Mouse (Mus musculus) testis, adult 2 months (tissue): ENCODE measurements at regions not wholly inside any gene's neighbourhood (a gene's known extent, or its start where the extent isn't known, plus 50 kb on each side); places are given as distances from the start of the nearest gene placed in this dataset.

Experiments
- H3K27ac ChIP-seq: fragments of 200-500 bp; 2 replicates; pipeline ENCODE4 v1.5.1; 2012; ENCODE audit warnings: low read depth, low read length; ENCODE audit not compliant: control insufficient read depth, insufficient read depth
- H3K27me3 ChIP-seq: fragments of 200-500 bp; 2 replicates; pipeline ENCODE4 v1.6.1; 2012; ENCODE audit warnings: mild to moderate bottlenecking, low read length, moderate library complexity; ENCODE audit not compliant: control insufficient read depth, insufficient read depth
- H3K36me3 ChIP-seq: fragments of 200-500 bp; 2 replicates; pipeline ENCODE4 v1.6.1; 2012; ENCODE audit warnings: mild to moderate bottlenecking, low read length; ENCODE audit not compliant: control insufficient read depth, insufficient read depth
- H3K4me1 ChIP-seq: fragments of 200-500 bp; 2 replicates; pipeline ENCODE4 v1.6.1; 2012; ENCODE audit warnings: low read length; ENCODE audit not compliant: control insufficient read depth, insufficient read depth
- H3K4me3 ChIP-seq: fragments of 200-500 bp; 2 replicates; pipeline ENCODE4 v1.5.1; 2012; ENCODE audit warnings: low read depth, mild to moderate bottlenecking, low read length, moderate library complexity, mixed read lengths; ENCODE audit not compliant: control insufficient read depth
- CTCF ChIP-seq: fragments of 200-500 bp; IDR thresholded peaks from 2 replicates; pipeline ENCODE4 v1.5.1; 2012; ENCODE audit warnings: low read depth, mild to moderate bottlenecking, inconsistent platforms, low read length, moderate library complexity; ENCODE audit not compliant: control insufficient read depth, insufficient read depth, insufficient replicate concordance
- POLR2A ChIP-seq: fragments of 200-500 bp; IDR thresholded peaks from 2 replicates; pipeline ENCODE4 v1.6.1; 2012; ENCODE audit warnings: low read depth, mild to moderate bottlenecking, inconsistent platforms, low read length, moderate library complexity; ENCODE audit not compliant: control insufficient read depth

DNA sequence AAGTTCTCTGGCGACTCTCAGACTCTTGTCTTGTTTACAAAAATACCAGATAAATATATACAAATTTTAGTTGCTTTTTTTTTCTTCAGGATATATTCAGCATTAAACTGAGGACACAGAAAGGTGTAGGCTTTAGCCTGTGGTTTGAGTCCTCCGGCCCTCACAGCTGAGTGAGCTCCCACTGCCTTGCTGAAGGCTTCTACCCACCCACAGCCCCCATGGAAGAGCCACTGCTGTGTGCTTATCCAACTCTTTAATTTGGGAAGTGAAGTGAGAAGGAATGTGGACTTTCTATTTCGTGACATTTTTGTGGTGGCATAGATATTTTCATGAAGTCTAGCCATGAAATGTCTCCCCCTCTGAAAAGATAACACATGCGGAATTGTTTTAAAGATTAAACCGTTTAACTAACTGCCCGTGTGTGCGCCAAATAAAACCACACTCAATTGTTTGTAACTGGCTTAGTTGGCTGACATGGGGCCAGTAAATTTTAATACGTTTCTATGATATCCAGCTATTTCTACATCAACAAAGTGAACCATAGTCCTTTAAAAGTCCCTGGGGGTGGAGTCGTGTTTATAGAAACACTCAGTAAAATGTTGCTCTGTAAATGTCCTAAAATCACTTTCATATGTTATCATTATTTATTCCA is 174.1 kb downstream of the Slc38a4 start:
- H3K4me3 ChIP-seq, result no peak overlapping the region
- H3K36me3 ChIP-seq, result no peaks in the 10 kb centered on the region
- no peaks in the 10 kb centered on the region for H3K27me3 ChIP-seq
- TF ChIP-seq CTCF (no peak), POLR2A (no peak)
- H3K27ac ChIP-seq, result no peak overlapping the region
- H3K4me1 ChIP-seq, result no peaks in the 10 kb centered on the region

DNA sequence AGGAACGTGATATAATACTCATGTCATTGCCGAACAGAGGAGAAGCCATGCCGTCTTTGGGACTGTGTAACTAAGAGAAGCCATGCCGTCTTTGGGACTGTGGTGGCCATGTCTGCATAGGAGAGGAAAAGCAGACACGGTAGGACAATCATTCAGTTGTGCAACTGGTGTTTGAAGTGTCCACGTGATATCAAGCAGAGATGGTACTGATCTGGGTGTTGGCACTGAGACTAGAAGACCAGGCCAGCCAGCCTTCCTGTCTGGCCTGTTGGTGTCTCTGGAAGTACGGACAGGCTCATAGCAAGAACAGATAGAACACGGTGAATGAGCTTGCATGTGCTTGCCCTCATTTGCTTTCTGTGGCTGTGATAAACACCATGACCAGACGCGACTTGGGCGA is 175.7 kb downstream of the Slc38a4 start:
- TF ChIP-seq CTCF, result no peak
- TF ChIP-seq POLR2A, result no peak
- no peak overlapping the region for H3K27ac ChIP-seq
- no peaks in the 10 kb centered on the region for H3K36me3 ChIP-seq
- no peaks in the 10 kb centered on the region for H3K27me3 ChIP-seq
- no peaks in the 10 kb centered on the region for H3K4me1 ChIP-seq
- H3K4me3 ChIP-seq, result no peak overlapping the region

DNA sequence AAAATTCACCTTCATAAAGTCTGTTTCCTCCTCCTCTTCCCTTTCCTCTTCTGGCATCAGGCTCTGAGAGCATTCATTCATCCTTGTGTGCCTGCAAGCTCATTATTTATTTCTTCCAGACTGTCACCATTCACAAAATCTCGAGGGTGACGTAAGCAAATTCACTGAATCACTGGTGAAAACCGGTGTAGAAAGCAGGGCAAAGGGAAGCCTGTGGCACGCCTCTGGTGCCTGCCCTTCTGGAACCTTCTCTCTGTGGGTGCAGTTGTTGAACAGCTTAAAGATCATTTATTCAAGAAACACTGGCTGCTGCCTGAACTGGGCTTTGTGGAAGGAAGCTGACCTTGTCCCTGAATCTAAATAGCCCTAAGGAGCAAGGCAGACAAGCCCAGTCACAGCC is 177.0 kb downstream of the Slc38a4 start:
- TF ChIP-seq CTCF (no peak), POLR2A (no peak)
- Histone ChIP-seq H3K27ac (no peak overlapping the region), H3K27me3 (no peaks in the 10 kb centered on the region), H3K4me1 (no peaks in the 10 kb centered on the region), H3K36me3 (no peaks in the 10 kb centered on the region), H3K4me3 (no peak overlapping the region)

DNA sequence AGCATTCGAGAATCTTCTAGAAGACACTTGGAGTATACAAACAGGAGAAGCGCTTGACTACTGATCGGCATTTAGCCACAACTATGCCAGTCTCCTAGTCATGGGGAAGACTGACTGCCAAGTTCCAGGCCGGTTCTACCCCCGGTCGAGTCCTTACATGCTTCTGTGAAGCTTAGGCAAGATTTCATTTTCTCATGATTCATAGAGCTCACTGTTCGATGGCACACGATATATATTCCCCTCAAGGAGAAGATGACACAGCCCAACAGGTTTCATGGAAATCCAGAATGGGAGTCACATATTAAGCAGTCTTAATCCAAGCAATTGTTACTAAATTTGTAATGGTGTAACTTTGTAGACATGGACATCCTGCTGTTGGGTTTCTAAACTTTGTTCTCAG is 177.8 kb downstream of the Slc38a4 start:
- Histone ChIP-seq H3K4me3 (no peak overlapping the region), H3K27ac (no peak overlapping the region), H3K4me1 (no peaks in the 10 kb centered on the region), H3K27me3 (no peaks in the 10 kb centered on the region), H3K36me3 (no peaks in the 10 kb centered on the region)
- TF ChIP-seq CTCF (no peak), POLR2A (no peak)

DNA sequence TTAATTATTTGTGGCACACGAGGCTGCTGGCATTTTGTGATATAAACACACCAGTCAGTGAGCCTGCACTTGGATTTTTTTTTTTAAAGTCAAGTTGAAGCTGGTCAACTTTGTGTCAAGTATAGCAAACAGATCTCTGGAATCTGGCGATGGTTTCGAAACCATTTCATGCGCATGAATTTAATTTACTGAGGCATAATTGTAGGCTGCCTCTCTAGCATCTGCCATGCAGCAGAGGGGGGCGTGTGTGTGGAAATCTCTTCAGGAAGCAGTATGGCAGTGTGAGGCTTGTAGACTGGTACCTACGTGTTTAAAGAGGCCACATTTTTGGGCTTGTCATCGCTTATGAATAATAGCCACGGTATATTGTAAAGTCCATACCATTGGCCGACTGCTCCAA is 177.7 kb upstream of the Slc38a2 start:
- H3K36me3 ChIP-seq, result no peaks in the 10 kb centered on the region
- H3K4me1 ChIP-seq, result no peaks in the 10 kb centered on the region
- TF ChIP-seq POLR2A (no peak), CTCF (no peak)
- no peaks in the 10 kb centered on the region for H3K27me3 ChIP-seq
- no peak overlapping the region for H3K4me3 ChIP-seq
- no peak overlapping the region for H3K27ac ChIP-seq

DNA sequence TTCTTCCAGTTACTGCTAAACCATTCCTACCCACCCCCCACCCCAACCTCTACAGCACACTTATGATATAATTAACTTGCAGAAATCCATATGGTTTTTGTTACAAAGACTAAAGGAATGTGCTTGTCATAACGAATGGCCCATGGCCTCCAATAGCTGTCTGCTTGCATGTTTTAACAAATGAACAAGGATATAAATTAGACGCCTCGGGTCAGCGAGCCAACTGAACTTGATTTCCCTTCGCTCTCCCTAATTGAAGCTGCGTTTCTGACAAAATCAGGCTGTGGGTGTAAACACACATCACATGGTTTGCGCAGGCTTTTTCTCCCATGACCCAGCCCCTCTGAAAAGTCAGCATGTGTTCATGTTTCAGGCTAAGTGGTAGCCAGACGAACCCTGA is 174.6 kb upstream of the Slc38a2 start:
- Histone ChIP-seq H3K27me3 (no peaks in the 10 kb centered on the region), H3K4me3 (no peak overlapping the region), H3K36me3 (no peaks in the 10 kb centered on the region), H3K4me1 (no peaks in the 10 kb centered on the region), H3K27ac (no peak overlapping the region)
- TF ChIP-seq POLR2A (no peak), CTCF (no peak)

DNA sequence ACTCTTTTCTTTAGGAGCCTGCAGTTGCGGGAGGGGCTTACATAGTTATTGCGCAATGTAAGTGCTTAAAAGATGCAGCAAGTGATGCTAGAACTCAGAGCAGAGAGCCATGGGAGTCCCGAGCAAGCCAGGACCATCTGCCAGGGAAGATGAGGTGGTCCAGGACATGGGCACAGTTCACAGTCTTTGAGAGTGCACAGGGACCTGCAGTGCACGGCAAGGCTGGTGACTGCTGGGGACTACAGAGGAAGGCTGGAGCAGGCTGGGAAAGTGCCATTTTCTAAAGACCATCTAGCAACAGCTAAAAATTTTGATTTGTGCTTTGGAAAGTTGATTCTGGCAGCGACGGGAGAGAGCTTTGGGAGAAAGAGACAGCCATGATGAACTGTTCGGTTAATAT is 174.0 kb upstream of the Slc38a2 start:
- Histone ChIP-seq H3K4me3 (no peak overlapping the region), H3K27me3 (no peaks in the 10 kb centered on the region), H3K27ac (no peak overlapping the region), H3K4me1 (no peaks in the 10 kb centered on the region), H3K36me3 (no peaks in the 10 kb centered on the region)
- TF ChIP-seq POLR2A, result no peak
- TF ChIP-seq CTCF, result no peak

DNA sequence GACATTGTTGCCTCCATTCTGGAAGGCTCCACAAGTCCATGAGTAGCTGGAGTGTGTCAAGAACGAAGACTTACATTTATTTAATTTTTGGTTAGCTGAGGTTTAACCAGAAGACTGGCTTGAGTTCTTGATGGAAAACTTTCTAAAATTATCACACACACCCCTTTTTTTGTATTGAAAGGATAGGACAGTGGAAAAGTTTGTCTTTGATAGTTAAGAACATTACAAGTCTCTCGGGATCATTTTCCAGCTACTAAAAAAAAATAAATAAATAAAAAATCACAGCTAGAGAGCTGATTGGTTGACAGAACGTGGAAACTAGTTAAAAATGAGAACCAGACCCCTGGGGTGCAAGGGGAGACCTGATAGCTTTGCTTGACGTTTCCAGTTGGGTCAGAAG is 173.6 kb upstream of the Slc38a2 start:
- Histone ChIP-seq H3K36me3 (no peaks in the 10 kb centered on the region), H3K4me1 (no peaks in the 10 kb centered on the region), H3K27me3 (no peaks in the 10 kb centered on the region), H3K4me3 (no peak overlapping the region), H3K27ac (no peak overlapping the region)
- no peak for TF ChIP-seq POLR2A
- no peak for TF ChIP-seq CTCF

DNA sequence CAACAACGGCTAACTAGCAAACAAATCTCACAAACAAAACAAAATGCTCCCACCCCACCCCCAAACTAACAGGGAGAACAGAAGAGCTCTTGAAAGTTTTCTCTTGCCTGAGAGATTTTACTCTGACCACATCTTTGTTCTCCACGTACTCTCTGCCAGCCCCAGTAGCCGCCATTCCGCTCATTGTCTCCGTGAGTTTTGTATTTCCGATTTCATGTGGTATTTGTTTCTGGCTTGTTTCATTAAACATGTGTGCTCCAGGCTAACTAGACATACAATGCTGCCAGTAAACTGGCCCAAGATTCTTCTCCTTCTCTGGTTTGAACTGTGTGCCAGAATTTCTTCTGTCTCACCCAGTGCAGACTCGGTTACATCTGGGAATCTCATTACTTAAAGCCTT is 168.2 kb upstream of the Slc38a2 start:
- Histone ChIP-seq H3K27me3 (no peaks in the 10 kb centered on the region), H3K36me3 (no peaks in the 10 kb centered on the region)
- TF ChIP-seq POLR2A (no peak), CTCF (no peak)

More for the DNA sequence above, 168.2 kb upstream of the Slc38a2 start:
- H3K27ac ChIP-seq, result no peak overlapping the region
- H3K4me3 ChIP-seq, result no peak overlapping the region
- H3K4me1 ChIP-seq, result no peaks in the 10 kb centered on the region
